Mouse (Mus musculus): Measurements from ENCODE around the gene Sec24c. TPM values are rescaled to one million over a fixed set of nuclear protein-coding genes. Genes with fewer than 3 reads are reported as not detected.
A peak's percentile ranks its signal among the peaks of the same experiment; 100 is the strongest.

Gene Sec24c
- polyA plus RNA-seq, 1 experiment from 2014 or later: 117 TPM

DNA sequence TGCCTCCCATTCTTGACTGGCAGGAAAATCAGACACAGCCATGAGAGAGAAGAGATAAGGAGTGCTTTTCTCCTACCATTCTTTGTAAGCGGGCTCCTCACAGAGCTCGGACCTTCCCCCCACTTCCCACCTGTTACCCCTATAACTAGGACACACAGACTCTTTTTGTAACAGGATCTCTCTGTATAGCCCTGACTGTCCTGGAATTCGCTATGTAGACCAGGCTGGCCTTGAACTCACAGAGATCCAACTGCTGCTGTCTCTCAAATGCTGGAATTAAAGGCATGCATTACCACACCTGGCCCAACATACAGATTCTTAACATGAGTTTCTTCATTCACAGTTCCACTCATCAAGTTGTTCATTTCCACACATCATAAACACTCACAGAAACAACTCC, 11.4 kb upstream of the Sec24c start:
- Histone ChIP-seq H3K27me3 (replicated peaks; ENCODE audit: low read depth, poor library complexity, severe bottlenecking) (peaks cover 48% of the 10 kb centered on the region), H3K27ac (replicated peaks) (no peak overlapping the region), H3K4me3 (no peak overlapping the region), H3K4me1 (peaks cover 28% of the 10 kb centered on the region), H3K9me3 (no peaks in the 10 kb centered on the region), H3K36me3 (replicated peaks) (no peaks in the 10 kb centered on the region)
- DNase-seq (ENCODE audit: low spot score): no peak
- 84% methylated on average over 3 of the region's 3 CpGs for WGBS

DNA sequence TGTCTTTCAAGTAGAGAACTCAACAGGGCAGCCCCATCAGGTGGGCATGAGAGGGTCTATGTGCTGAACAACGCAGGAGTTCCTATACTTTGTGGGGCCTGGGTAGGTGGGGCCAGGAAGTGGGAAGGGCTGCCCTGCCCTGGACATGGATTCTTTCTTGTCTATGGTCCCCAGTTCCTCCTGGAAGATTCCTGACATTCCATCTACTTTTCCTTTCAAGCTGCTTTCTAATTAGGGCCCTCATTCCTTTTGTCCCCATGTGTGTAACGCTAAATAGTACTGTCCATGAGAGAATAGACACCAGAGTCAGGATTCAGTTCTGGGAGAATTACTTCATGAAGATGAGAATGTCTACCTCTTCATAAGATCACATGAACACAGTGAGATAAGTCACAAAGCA, 10.5 kb upstream of the Sec24c start:
- H3K36me3 ChIP-seq (replicated peaks): no peaks in the 10 kb centered on the region
- H3K27ac ChIP-seq (replicated peaks): no peak overlapping the region
- H3K27me3 ChIP-seq (replicated peaks; ENCODE audit: low read depth, poor library complexity, severe bottlenecking): peaks cover 56% of the 10 kb centered on the region
- H3K9me3 ChIP-seq: no peaks in the 10 kb centered on the region
- 62% methylated on average over 2 of the region's 2 CpGs for WGBS
- no peak overlapping the region for H3K4me3 ChIP-seq
- no peak for DNase-seq (ENCODE audit: low spot score)
- H3K4me1 ChIP-seq: peaks cover 28% of the 10 kb centered on the region

DNA sequence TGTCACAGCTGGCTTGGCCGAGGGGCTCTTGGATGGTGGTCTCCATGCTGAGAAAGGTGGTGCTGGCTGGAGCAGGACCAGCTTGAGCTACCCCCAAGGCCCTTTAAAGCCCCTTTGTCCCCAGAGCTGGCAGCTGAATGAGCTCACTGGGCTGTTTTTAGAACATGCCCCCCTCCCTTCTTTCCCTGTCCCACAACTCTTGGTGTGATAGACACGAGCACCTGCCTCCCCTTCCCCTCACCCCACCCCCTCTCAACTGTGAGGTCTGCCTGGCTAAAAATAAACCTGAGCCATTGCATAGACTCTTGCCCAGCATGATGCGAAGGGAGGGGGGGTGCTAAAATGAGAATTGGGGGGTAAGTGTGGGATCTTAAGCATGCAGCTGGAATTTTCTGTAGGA, 9.7 kb upstream of the Sec24c start:
- H3K4me3 ChIP-seq: 0 out of 2 replicates have a peak overlapping the region, but pooled peaks have one; percentile 26
- no peaks in the 10 kb centered on the region for H3K36me3 ChIP-seq (replicated peaks)
- 65% methylated on average over 3 of the region's 3 CpGs for WGBS
- no peaks in the 10 kb centered on the region for H3K9me3 ChIP-seq
- H3K27ac ChIP-seq (replicated peaks): peak overlapping the region; percentile 44
- peaks cover 28% of the 10 kb centered on the region for H3K4me1 ChIP-seq
- H3K27me3 ChIP-seq (replicated peaks; ENCODE audit: low read depth, poor library complexity, severe bottlenecking): peaks cover 64% of the 10 kb centered on the region
- no peak for DNase-seq (ENCODE audit: low spot score)

DNA sequence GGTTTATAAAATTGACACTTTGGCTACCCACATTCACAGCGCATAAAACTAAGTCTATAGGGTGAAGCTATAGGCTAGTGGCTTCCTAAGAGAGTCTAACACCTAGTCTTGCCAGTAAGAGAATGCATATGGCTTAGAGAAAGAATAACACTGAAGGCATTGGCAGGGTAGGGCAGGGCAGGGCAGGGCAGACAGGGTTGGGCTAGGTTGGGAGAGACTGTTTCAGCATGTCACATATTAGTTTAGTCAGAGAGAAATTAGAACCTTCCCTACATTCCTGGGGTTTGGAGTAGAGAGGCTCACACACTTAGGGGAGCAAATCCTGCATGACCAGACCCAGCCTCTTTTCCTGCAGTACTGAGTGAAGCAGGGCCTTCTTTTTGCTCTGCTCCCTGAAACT, 6.6 kb upstream of the Sec24c start:
- no peak overlapping the region for H3K27ac ChIP-seq (replicated peaks)

DNA sequence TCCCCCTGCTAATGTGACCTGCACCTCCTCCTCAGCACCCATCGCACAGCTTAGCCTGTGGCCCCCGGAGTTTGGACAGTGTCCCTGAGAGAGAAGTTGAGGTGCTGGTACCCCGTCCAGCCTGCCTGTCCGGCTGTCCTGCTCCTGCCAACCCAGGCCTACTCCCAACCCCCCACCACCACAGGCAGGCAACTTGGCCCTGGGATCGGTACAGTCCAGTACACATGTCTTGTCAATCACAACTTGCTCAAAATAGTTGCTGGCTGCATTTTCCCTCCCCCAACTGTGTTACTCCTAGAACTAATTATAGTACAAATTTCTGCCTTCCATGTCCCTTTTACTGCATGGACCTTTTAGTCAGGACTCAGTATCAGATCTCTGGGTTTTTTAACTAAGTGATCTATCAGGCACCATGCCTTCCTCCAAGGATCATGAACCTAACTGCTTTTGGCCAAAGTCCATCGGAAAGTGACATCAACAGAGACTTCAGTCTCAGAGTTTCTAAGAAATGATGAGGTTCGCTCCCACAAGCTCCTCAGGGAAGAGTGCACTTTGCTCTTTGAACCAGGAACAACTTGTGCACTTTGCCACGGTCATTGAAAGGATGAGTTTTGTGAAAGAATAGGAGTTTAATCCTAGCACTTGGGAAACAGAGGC, 5.8 kb upstream of the Sec24c start, which contains the start of gene Synpo2l:
Gene Synpo2l (minus strand): TSS at position 201 of the 657 bp plus-strand sequence.
- Histone ChIP-seq H3K4me1 (peaks cover 6% of the 10 kb centered on the region; the same call in 1 of the 2 replicates), H3K36me3 (replicated peaks) (no peaks in the 10 kb centered on the region), H3K9me3 (no peaks in the 10 kb centered on the region), H3K4me3 (no peak within 1 kb of the TSS), H3K27me3 (replicated peaks; ENCODE audit: low read depth, poor library complexity, severe bottlenecking) (peaks cover 54% of the 10 kb centered on the region), H3K27ac (replicated peaks) (no peak within 1 kb of the TSS)
- WGBS: 85% methylated on average over 8 of the region's 8 CpGs
- no peak for DNase-seq (ENCODE audit: low spot score)

More for the DNA sequence above, 6.6 kb upstream of the Sec24c start:
- Histone ChIP-seq H3K9me3 (no peaks in the 10 kb centered on the region), H3K36me3 (replicated peaks) (no peaks in the 10 kb centered on the region), H3K27me3 (replicated peaks; ENCODE audit: low read depth, poor library complexity, severe bottlenecking) (peaks cover 62% of the 10 kb centered on the region), H3K4me1 (peaks cover 6% of the 10 kb centered on the region), H3K4me3 (no peak overlapping the region)
- DNase-seq (ENCODE audit: low spot score): no peak
- WGBS: 77% methylated on average over 1 of the region's 1 CpGs

DNA sequence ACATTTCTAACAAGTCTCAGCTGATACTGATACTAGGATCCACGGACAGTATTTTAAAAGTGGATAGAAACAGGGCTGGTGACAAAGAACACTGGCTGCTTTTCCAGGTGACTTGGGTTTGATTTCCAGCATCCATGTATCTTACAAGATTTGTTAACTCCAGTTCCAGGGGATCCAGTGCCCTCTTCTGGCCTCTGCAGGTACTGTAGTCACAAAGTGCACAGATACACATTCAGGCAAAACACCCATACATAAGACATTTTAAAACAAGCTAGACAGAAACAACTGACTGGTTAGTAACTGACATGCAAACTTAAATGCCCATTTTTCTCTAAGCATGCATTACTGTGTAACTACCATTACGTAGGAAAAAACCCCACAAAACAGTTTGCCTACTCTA, 1.1 kb upstream of the Sec24c start:
- Histone ChIP-seq H3K27ac (replicated peaks) (0 out of 2 replicates have a peak overlapping the region, but pooled peaks have one; percentile 89), H3K4me3 (peak overlapping the region; percentile 82), H3K4me1 (peaks cover 13% of the 10 kb centered on the region), H3K27me3 (replicated peaks; ENCODE audit: low read depth, poor library complexity, severe bottlenecking) (peaks cover 20% of the 10 kb centered on the region), H3K36me3 (replicated peaks) (peaks cover 26% of the 10 kb centered on the region), H3K9me3 (no peaks in the 10 kb centered on the region)
- DNase-seq (ENCODE audit: low spot score): peak; percentile 45
- WGBS: 89% methylated on average over 2 of the region's 2 CpGs

DNA sequence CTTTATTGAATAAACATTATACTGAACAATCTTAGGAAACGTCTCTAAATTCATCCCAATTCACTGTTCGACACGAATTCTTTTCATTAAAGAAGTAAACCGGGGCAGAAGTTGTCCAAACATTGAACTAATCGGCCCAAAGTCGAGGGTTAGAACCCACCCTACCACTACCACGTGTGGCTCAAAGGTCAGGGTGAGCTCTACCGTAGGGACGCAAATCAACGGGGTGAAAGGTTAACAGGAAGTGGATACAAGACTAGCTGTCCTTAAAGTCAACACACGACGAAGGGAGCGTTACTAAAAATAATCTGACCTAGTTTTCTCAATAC, 409 bp upstream of the Sec24c start:
- peak; percentile 49 for DNase-seq (ENCODE audit: low spot score)

DNA sequence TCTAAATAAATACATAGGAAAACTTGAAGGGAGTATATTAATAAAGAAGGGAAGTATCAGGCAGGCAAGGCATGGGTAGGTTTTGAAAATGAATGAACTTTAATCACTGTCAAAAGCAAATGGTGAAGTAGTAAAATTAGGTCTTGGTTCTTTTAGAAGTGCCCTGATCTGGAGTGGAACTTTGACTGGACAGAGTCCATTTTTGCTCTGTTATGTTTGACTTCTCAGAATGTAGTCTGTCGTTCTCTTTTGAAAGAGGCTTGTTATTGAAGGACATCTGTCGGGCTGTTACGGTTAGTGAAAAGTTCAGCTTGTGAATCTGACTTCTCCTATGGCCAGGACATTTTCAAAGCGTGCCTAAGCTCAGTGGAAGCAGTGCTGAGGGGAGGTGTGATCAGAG, 3.8 kb downstream of the Sec24c start:
- peaks cover 75% of the 10 kb centered on the region for H3K36me3 ChIP-seq (replicated peaks)
- DNase-seq (ENCODE audit: low spot score): no peak
- 93% methylated on average over 4 of the region's 4 CpGs for WGBS

More for the DNA sequence above, 409 bp upstream of the Sec24c start:
- Histone ChIP-seq H3K27ac (replicated peaks) (peak overlapping the region; percentile 89), H3K4me1 (peaks cover 13% of the 10 kb centered on the region), H3K9me3 (no peaks in the 10 kb centered on the region), H3K27me3 (replicated peaks; ENCODE audit: low read depth, poor library complexity, severe bottlenecking) (peaks cover 14% of the 10 kb centered on the region), H3K4me3 (peak overlapping the region; percentile 82), H3K36me3 (replicated peaks) (peaks cover 33% of the 10 kb centered on the region)
- WGBS: 12% methylated on average over 13 of the region's 13 CpGs

DNA sequence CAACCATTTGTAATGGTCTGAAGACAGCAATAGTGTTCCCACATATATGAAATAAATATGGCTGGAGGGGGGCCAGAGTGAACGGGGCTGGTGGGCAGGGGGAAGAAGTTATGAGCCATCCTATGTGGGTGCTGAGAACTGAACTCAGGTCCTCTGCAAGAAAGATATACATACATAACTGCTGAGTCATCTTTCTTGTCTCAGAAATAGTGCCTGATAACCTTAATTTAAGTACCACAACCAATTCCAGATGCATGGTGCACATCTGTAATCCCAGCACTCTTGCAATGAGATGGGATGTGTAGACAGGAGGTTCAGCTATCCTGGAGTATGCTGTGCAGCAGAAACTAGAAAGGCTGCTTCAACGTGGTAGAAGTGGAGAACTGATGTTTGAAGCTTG, 7.6 kb downstream of the Sec24c start:
- H3K4me1 ChIP-seq: no peaks in the 10 kb centered on the region
- H3K27me3 ChIP-seq (replicated peaks; ENCODE audit: low read depth, poor library complexity, severe bottlenecking): no peaks in the 10 kb centered on the region
- H3K36me3 ChIP-seq (replicated peaks): peaks cover 100% of the 10 kb centered on the region
- no peak overlapping the region for H3K27ac ChIP-seq (replicated peaks)
- no peak for DNase-seq (ENCODE audit: low spot score)
- no peaks in the 10 kb centered on the region for H3K9me3 ChIP-seq
- 89% methylated on average over 2 of the region's 2 CpGs for WGBS
- no peak overlapping the region for H3K4me3 ChIP-seq

More for the DNA sequence above, 3.8 kb downstream of the Sec24c start:
- Histone ChIP-seq H3K27ac (replicated peaks) (no peak overlapping the region), H3K4me1 (peaks cover 13% of the 10 kb centered on the region), H3K4me3 (no peak overlapping the region), H3K9me3 (no peaks in the 10 kb centered on the region), H3K27me3 (replicated peaks; ENCODE audit: low read depth, poor library complexity, severe bottlenecking) (no peaks in the 10 kb centered on the region)

DNA sequence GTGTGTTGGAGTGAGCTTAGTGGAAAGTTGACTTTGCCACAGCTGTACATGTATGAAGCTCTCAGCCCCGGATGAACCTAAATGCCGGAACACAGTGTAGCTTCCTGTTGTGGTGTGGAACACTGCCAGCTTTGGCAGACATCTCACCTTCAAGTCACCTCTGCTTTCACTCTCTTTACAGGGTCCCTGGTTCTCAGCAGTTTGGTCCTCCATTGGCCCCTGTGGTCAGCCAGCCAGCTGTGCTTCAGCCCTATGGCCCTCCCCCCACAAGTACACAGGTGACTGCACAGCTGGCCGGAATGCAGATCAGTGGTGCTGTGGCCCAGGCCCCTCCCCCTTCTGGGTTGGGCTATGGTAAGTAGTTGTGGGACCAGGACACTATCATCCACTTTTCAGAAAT, 8.4 kb downstream of the Sec24c start:
- Histone ChIP-seq H3K9me3 (no peaks in the 10 kb centered on the region), H3K27me3 (replicated peaks; ENCODE audit: low read depth, poor library complexity, severe bottlenecking) (no peaks in the 10 kb centered on the region), H3K4me1 (no peaks in the 10 kb centered on the region), H3K4me3 (no peak overlapping the region), H3K36me3 (replicated peaks) (peaks cover 100% of the 10 kb centered on the region), H3K27ac (replicated peaks) (no peak overlapping the region)
- 85% methylated on average over 3 of the region's 3 CpGs for WGBS
- DNase-seq (ENCODE audit: low spot score): no peak

DNA sequence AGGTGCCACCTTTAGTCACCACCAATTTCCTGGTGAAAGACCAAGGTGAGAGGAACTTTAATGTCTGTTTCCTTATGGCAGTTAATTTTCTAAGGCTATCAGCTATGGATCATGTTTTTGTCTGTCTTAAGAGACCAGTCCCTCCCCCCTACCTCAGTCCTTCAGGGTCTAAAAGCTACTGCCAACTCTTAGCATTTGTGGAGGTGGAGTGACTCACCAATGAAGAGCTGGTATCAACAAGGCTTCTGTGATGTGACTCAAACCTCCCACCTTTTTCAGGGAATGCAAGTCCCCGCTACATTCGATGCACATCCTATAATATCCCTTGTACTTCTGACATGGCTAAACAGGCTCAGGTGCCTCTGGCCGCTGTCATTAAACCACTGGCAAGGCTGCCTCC, 12.5 kb downstream of the Sec24c start:
- Histone ChIP-seq H3K36me3 (replicated peaks) (peaks cover 100% of the 10 kb centered on the region), H3K27me3 (replicated peaks; ENCODE audit: low read depth, poor library complexity, severe bottlenecking) (no peaks in the 10 kb centered on the region), H3K27ac (replicated peaks) (no peak overlapping the region), H3K4me3 (no peak overlapping the region), H3K4me1 (no peaks in the 10 kb centered on the region), H3K9me3 (no peaks in the 10 kb centered on the region)
- 94% methylated on average over 3 of the region's 3 CpGs for WGBS
- DNase-seq (ENCODE audit: low spot score): no peak

DNA sequence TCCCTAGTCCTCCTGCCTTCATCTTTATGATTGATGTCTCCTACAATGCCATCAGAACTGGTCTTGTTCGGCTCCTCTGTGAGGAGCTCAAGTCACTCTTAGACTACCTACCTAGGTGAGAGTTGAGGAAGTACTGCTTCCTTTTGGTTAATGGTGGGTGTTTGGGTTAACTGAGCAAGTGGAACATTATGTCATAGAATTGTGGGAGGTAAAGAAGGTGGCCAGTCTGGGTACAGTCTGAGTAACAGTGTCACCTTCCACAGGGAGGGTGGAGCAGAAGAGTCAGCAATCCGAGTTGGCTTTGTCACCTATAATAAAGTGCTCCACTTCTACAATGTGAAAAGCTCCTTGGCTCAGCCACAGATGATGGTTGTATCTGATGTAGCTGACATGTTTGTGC, 14.9 kb downstream of the Sec24c start:
- Histone ChIP-seq H3K27ac (replicated peaks) (no peak overlapping the region), H3K9me3 (no peaks in the 10 kb centered on the region), H3K4me1 (peaks cover 6% of the 10 kb centered on the region), H3K36me3 (replicated peaks) (peaks cover 100% of the 10 kb centered on the region), H3K4me3 (no peak overlapping the region), H3K27me3 (replicated peaks; ENCODE audit: low read depth, poor library complexity, severe bottlenecking) (no peaks in the 10 kb centered on the region)
- no peak for DNase-seq (ENCODE audit: low spot score)
- WGBS: 89% methylated on average over 2 of the region's 2 CpGs

DNA sequence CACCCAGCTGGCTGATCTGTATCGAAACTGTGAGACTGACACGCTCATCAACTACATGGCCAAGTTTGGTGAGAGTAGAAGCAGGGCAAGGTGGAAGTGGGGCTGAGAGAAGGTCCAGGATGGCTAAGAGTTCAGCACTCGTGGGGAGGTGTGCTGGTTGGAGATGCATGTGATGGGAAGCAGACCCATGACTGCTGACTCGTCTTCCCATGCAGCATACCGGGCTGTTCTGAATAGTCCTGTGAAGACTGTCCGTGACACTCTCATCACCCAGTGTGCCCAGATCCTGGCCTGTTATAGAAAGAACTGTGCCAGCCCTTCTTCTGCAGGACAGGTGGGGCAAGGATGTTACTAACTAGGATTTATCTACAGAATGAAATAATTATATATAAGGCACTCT, 17.7 kb downstream of the Sec24c start:
- H3K9me3 ChIP-seq: no peaks in the 10 kb centered on the region
- DNase-seq (ENCODE audit: low spot score): no peak
- peaks cover 28% of the 10 kb centered on the region for H3K4me1 ChIP-seq
- 96% methylated on average over 6 of the region's 6 CpGs for WGBS
- no peak overlapping the region for H3K27ac ChIP-seq (replicated peaks)
- peaks cover 79% of the 10 kb centered on the region for H3K36me3 ChIP-seq (replicated peaks)
- H3K4me3 ChIP-seq: no peak overlapping the region
- H3K27me3 ChIP-seq (replicated peaks; ENCODE audit: low read depth, poor library complexity, severe bottlenecking): no peaks in the 10 kb centered on the region

Measured in embryonic facial prominence, embryonic 10.5 days (tissue).